Mouse (Mus musculus) myocyte (in vitro differentiated cells): ENCODE measurements around the gene Atrnl1. TPM values are rescaled to one million over a fixed set of nuclear protein-coding genes. Genes with fewer than 3 reads are reported as not detected.

Experiments used
- H3K27me3 ChIP-seq: one replicate; pipeline ENCODE4 v1.6.1; 2011; ENCODE audit not compliant: control insufficient read depth, insufficient read depth, insufficient read length
- H3K36me3 ChIP-seq: one replicate; pipeline ENCODE4 v1.6.1; 2011; ENCODE audit not compliant: control insufficient read depth, insufficient read depth
- H3K4me2 ChIP-seq: one replicate; pipeline ENCODE4 v1.6.1; 2011; ENCODE audit warnings: low read depth, control low read depth
- H3K4me3 ChIP-seq: one replicate; pipeline ENCODE4 v1.5.1; 2011; ENCODE audit warnings: mild to moderate bottlenecking, control low read depth, moderate library complexity
- H3K79me2 ChIP-seq: one replicate; pipeline ENCODE4 v1.6.1; 2011; ENCODE audit not compliant: control insufficient read depth, insufficient read depth
- H3ac ChIP-seq: one replicate; pipeline ENCODE4 v1.6.1; 2011; ENCODE audit not compliant: control insufficient read depth, insufficient read length
- CEBPB ChIP-seq: IDR thresholded peaks from 2 replicates; pipeline ENCODE4 v1.6.1; 2011; ENCODE audit warnings: mild to moderate bottlenecking, moderate library complexity; ENCODE audit not compliant: poor library complexity, insufficient read depth, severe bottlenecking
- E2F4 ChIP-seq: IDR thresholded peaks from one replicate; pipeline ENCODE4 v1.6.1; 2011; ENCODE audit warnings: mild to moderate bottlenecking, control low read depth, moderate library complexity; ENCODE audit not compliant: insufficient read depth
- MAX ChIP-seq: IDR thresholded peaks from one replicate; pipeline ENCODE4 v1.6.1; 2011; ENCODE audit warnings: low read depth, mild to moderate bottlenecking, control low read depth
- MYOD1 ChIP-seq, 3 experiments: IDR thresholded peaks; one replicate each; pipeline ENCODE4 v1.6.1; 2011; ENCODE audit warnings: control low read depth in 2 of 3, low read depth in 2 of 3, mild to moderate bottlenecking in 2 of 3, moderate library complexity in 1 of 3; ENCODE audit not compliant: insufficient read length in 2 of 3, control insufficient read depth in 1 of 3
- MYOG ChIP-seq, 3 experiments: IDR thresholded peaks; one replicate each; pipeline ENCODE4 v1.6.1; 2011; ENCODE audit warnings: control low read depth in 2 of 3, low read depth in 2 of 3, mild to moderate bottlenecking in 2 of 3; ENCODE audit not compliant: insufficient read length in 2 of 3, control insufficient read depth in 1 of 3, insufficient read depth in 1 of 3
- POLR2A ChIP-seq: IDR thresholded peaks from one replicate; pipeline ENCODE4 v1.6.1; 2011; ENCODE audit warnings: low read depth, mild to moderate bottlenecking, control low read depth, moderate library complexity; ENCODE audit not compliant: insufficient read length
- POLR2AphosphoS2 ChIP-seq: IDR thresholded peaks from one replicate; pipeline ENCODE4 v1.6.1; 2011; ENCODE audit warnings: low read depth, control low read depth; ENCODE audit not compliant: insufficient read length
- REST ChIP-seq: IDR thresholded peaks from one replicate; pipeline ENCODE4 v1.6.1; 2011; ENCODE audit warnings: mild to moderate bottlenecking, control low read depth, moderate library complexity; ENCODE audit not compliant: insufficient read depth, insufficient read length
- SRF ChIP-seq: IDR thresholded peaks from one replicate; pipeline ENCODE4 v1.6.1; 2011; ENCODE audit warnings: low read depth; ENCODE audit not compliant: control insufficient read depth, insufficient read length
- TCF12 ChIP-seq: IDR thresholded peaks from one replicate; pipeline ENCODE4 v1.6.1; 2011; ENCODE audit warnings: mild to moderate bottlenecking, control low read depth; ENCODE audit not compliant: poor library complexity, insufficient read depth, severe bottlenecking
- TCF3 ChIP-seq: IDR thresholded peaks from one replicate; pipeline ENCODE4 v1.6.1; 2011; ENCODE audit warnings: low read depth, control low read depth; ENCODE audit not compliant: insufficient read length
- USF1 ChIP-seq: IDR thresholded peaks from one replicate; pipeline ENCODE4 v1.6.1; 2011; ENCODE audit warnings: low read depth, mild to moderate bottlenecking, control low read depth, moderate library complexity
- polyA plus RNA-seq: library from polyadenylated mRNA; unstranded; fragments of >200 nt; fragmentation: generic; extraction: Trizol; gene quantifications from one replicate; pipeline ENCODE4 v1.2.1, GENCODE M21; 2012; ENCODE audit warnings: missing spikeins

Atrnl1 gene
- polyA plus RNA-seq, 1 experiment, result 5.4 TPM

DNA sequence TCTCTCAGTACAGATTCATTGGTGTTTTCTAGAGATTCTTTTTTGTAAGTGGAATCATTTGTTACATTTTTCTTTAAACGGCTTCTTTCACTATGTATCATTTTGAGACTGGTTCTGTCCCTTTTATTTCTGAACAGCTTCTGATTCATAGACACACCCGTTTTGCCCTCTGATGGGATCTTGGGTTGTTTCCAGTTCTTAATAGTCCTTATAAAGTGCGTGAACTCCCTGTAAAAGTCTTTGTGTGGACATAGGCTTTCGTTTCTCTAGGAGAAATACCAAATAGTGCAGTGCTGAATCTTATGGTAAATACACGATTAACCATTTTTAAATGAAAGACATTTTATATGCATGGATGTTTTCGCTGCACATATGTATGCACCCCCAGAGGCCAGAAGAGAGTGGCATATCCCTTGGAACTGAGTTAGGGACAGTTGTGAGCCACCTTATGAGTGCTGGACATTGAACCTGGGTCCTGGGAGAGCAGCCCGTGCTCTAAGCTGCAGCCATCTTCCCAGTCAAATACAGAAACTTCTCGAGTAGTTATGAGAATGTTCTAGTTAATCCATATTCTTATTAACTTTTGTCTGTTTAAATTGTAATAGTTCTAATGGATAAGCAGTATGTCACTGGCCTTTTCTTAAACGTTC, 5.3 kb downstream of the Atrnl1 start:
- Histone ChIP-seq H3K79me2 (no peaks in the 10 kb centered on the region), H3K36me3 (no peaks in the 10 kb centered on the region), H3K4me3 (no peak overlapping the region), H3K4me2 (peak overlapping the region; percentile 30), H3K27me3 (no peaks in the 10 kb centered on the region), H3ac (no peak overlapping the region)
- TF ChIP-seq USF1, result no peak
- TF ChIP-seq CEBPB, result no peak
- no peak for TF ChIP-seq MYOD1 (IDR thresholded peaks at IDR 0.05; ENCODE audit: control insufficient read depth in 1 of 3, insufficient read length in 2 of 3, low read depth in 2 of 3)
- no peak for TF ChIP-seq REST
- no peak for TF ChIP-seq MAX
- no peak for TF ChIP-seq MYOG (IDR thresholded peaks at IDR 0.05; ENCODE audit: control insufficient read depth in 1 of 3, insufficient read depth in 1 of 3, insufficient read length in 2 of 3, low read depth in 2 of 3)
- no peak for TF ChIP-seq POLR2A
- no peak for TF ChIP-seq SRF

DNA sequence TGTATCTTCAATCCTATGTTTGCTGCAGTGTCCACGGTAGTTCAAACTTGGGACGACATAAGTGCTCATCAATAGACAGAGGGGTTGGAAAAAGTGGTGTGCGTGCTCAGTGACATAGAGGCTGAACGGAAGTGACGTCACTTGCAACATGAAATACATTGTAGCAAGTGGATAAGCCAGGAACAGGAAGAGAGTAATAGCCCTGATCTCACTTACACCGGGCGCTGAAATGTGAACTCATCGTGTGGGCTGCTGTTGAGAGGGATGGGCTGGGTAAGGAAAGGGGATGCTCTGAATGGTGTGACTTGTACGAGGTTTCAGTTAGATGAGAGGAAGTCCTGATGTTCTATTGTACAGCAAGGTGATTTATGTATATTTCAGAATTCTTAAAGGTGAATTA, 8.3 kb downstream of the Atrnl1 start:
- TF ChIP-seq POLR2A (no peak), MAX (no peak)
- Histone ChIP-seq H3ac (no peak overlapping the region), H3K27me3 (no peaks in the 10 kb centered on the region), H3K4me2 (no peak overlapping the region), H3K79me2 (no peaks in the 10 kb centered on the region), H3K36me3 (no peaks in the 10 kb centered on the region), H3K4me3 (no peak overlapping the region)

DNA sequence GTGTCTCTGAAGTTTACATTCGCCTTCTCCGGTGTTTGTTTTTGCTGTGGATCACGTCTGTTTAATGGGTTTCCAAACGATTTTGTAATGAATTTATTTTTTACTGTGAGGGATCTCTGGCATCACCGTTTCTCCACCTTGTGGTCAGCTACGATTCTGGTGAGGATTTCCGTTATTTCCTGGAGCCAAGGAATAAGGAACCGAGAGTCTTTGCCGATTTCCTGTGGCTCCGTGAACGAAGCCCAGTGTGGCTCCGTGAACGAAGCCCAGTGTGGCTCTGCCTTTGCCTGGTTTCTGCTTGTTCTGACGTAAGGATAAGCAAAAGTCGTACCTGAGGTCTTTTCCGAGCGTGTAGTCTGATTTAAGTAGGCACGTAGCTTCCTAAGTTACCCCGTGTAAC, 11.0 kb downstream of the Atrnl1 start:
- H3K36me3 ChIP-seq, result no peaks in the 10 kb centered on the region
- no peak overlapping the region for H3ac ChIP-seq
- no peaks in the 10 kb centered on the region for H3K27me3 ChIP-seq
- TF ChIP-seq CEBPB (no peak), POLR2AphosphoS2 (no peak), E2F4 (no peak), POLR2A (no peak), REST (no peak), MYOD1 (IDR thresholded peaks at IDR 0.05; ENCODE audit: control insufficient read depth in 1 of 3, insufficient read length in 2 of 3, low read depth in 2 of 3) (no peak), USF1 (no peak), SRF (no peak), MYOG (IDR thresholded peaks at IDR 0.05; ENCODE audit: control insufficient read depth in 1 of 3, insufficient read depth in 1 of 3, insufficient read length in 2 of 3, low read depth in 2 of 3) (no peak), TCF12 (no peak)
- no peak overlapping the region for H3K4me3 ChIP-seq
- H3K79me2 ChIP-seq, result no peaks in the 10 kb centered on the region
- no peak overlapping the region for H3K4me2 ChIP-seq

DNA sequence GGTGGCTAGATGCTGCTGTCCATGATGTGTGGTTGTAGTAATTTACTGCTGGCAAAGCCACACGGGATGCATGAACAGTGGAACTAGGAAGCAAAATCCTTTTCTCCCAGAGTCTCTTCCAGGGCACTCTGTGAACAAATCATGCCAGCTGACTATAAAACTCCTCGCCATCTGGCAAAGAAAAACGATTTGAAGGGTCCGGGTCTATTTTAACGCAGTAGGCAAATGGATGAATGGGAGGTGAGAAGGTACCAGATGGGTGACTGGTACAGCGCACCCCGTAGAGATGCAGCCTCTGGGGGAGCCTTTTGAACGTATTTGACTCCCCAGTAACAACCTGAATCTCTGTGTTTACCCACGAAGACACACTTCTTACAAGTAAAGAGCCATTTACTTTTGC, 14.9 kb downstream of the Atrnl1 start:
- Histone ChIP-seq H3ac (no peak overlapping the region), H3K79me2 (no peaks in the 10 kb centered on the region), H3K4me3 (no peak overlapping the region), H3K36me3 (no peaks in the 10 kb centered on the region), H3K27me3 (no peaks in the 10 kb centered on the region), H3K4me2 (no peak overlapping the region)
- TF ChIP-seq TCF12, result no peak
- no peak for TF ChIP-seq MYOD1 (IDR thresholded peaks at IDR 0.05; ENCODE audit: control insufficient read depth in 1 of 3, insufficient read length in 2 of 3, low read depth in 2 of 3)
- TF ChIP-seq SRF, result no peak
- no peak for TF ChIP-seq E2F4
- TF ChIP-seq TCF3, result no peak
- no peak for TF ChIP-seq CEBPB
- no peak for TF ChIP-seq MAX
- no peak for TF ChIP-seq MYOG (IDR thresholded peaks at IDR 0.05; ENCODE audit: control insufficient read depth in 1 of 3, insufficient read depth in 1 of 3, insufficient read length in 2 of 3, low read depth in 2 of 3)
- TF ChIP-seq USF1, result no peak

DNA sequence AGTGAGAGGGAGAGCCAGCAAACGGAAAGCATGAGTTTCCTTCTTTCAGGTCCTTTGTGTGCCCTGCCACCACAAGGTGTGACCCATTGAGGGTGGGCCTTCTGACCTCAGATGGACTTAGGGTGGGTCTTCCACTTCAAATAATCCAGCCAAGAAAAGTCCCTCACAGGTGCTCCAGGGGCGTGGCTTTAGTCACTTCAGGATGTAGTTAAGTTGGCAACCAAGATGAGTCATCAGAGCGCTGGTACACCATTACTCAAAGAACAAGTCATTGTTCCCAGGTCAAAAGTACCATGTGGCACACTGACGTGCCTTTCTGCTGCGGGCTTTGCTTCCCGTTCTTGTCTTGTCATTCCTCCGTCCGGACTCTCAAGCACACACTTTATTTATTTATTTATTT, 16.4 kb downstream of the Atrnl1 start:
- TF ChIP-seq TCF12 (no peak), USF1 (no peak), POLR2AphosphoS2 (no peak), MYOD1 (IDR thresholded peaks at IDR 0.05; ENCODE audit: control insufficient read depth in 1 of 3, insufficient read length in 2 of 3, low read depth in 2 of 3) (no peak), MAX (no peak), MYOG (IDR thresholded peaks at IDR 0.05; ENCODE audit: control insufficient read depth in 1 of 3, insufficient read depth in 1 of 3, insufficient read length in 2 of 3, low read depth in 2 of 3) (no peak), REST (no peak), E2F4 (no peak), SRF (no peak), POLR2A (no peak), CEBPB (no peak), TCF3 (no peak)
- no peaks in the 10 kb centered on the region for H3K79me2 ChIP-seq

More for the DNA sequence above, 16.4 kb downstream of the Atrnl1 start:
- H3K36me3 ChIP-seq, result no peaks in the 10 kb centered on the region
- no peak overlapping the region for H3ac ChIP-seq
- no peak overlapping the region for H3K4me2 ChIP-seq
- no peak overlapping the region for H3K4me3 ChIP-seq
- H3K27me3 ChIP-seq, result no peaks in the 10 kb centered on the region
